8 mouse cellular contexts compared by ENCODE assay signal in genomic region chr2:135361798-135362197, GRCm38 (mm10).
A peak's percentile ranks its signal among the peaks of the same experiment; 100 is the strongest.
DNase-seq lines count a peak whose midpoint lies in the region.

No protein-coding gene starts in this region.

- DNase-seq in kidney, adult 9 months: peak; percentile 52
- no peak for DNase-seq in kidney, adult 18-20 months
- DNase-seq in B cell, adult 2 months: peak; percentile 1 to 2
- peak; percentile 65 for DNase-seq in Muller cell, postnatal 12 days (ENCODE audit: inconsistent ontology term)
- DNase-seq in embryo, embryonic 9.5 days (ENCODE audit: extremely low spot score): peak; percentile 68
- DNase-seq in layer of hippocampus, postnatal 14 days (ENCODE audit: low spot score in 2 of 2): peak; percentile 5 to 54
- peak; percentile 77 for DNase-seq in retina, postnatal 1 day
- no peak for DNase-seq in urinary bladder, adult 2 months (ENCODE audit: low spot score)

Comparison
In these comparisons a context has a peak if more than half of its experiments do, and no peak if none do; other contexts are left out.
1. DNase-seq: peak in kidney, adult 9 months (single experiment), B cell, adult 2 months (2 of 2), Muller cell, postnatal 12 days (single experiment), embryo, embryonic 9.5 days (single experiment), layer of hippocampus, postnatal 14 days (2 of 2) and retina, postnatal 1 day (single experiment); none in kidney, adult 18-20 months (single experiment) and urinary bladder, adult 2 months (single experiment).